Comparison of ENCODE assay signal across 20 mouse cellular contexts in the genomic region with DNA sequence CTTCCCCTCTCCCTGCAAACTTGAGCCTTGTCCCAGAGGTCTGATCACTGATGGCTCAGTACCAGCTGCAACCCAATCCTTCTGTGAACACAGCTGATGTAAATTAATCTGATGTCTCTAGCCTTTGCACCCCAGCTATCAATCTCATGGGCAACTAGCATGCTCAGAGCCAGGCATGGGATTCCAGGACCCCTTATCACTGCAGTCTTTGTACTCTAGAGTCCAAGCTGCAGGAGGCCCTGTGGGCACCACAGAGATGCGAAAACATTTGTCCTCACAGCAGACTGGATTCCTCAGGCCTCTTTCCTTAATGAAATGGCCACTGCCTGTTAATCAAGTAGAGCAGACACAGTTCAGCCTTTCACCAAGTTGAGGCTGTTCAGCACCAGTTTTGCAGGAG.
A peak's percentile ranks its signal among the peaks of the same experiment; 100 is the strongest.
DNase-seq lines count a peak whose midpoint lies in the region; ATAC-seq lines count a peak whose summit lies in the region.
"Had no signal": no experiment of that assay in that cellular context is flagged by ENCODE, and none has a peak within 500 bp of the region (broad histone marks: within the 10 kb centered on the region; RNA-seq: fewer than 3 reads in every experiment).

No protein-coding gene starts in this region.

- no peak overlapping the region for H3K4me3 ChIP-seq in hindbrain, embryonic 10.5 days
- H3K4me3 ChIP-seq in hindbrain, embryonic 16.5 days (ENCODE audit: low read length): no peak overlapping the region
- H3K4me3 ChIP-seq in embryonic facial prominence, embryonic 10.5 days: no peak overlapping the region
- H3K4me3 ChIP-seq: heart, embryonic 10.5 days; midbrain, embryonic 12.5 days; myocyte had no signal

- intact Hi-C loops in left cerebral cortex, postnatal 36 days (cut with DNase I): no loop called here

- H3K9ac ChIP-seq in hindbrain, embryonic 16.5 days (ENCODE audit: low read depth, low read length): no peak overlapping the region
- H3K9ac ChIP-seq: midbrain, embryonic 12.5 days had no signal

- H3K9me3 ChIP-seq in hindbrain, embryonic 10.5 days: no peaks in the 10 kb centered on the region
- no peaks in the 10 kb centered on the region for H3K9me3 ChIP-seq in hindbrain, embryonic 16.5 days (ENCODE audit: control insufficient read depth, low read length)
- no peaks in the 10 kb centered on the region for H3K9me3 ChIP-seq in embryonic facial prominence, embryonic 10.5 days
- H3K9me3 ChIP-seq: heart, embryonic 10.5 days; midbrain, embryonic 12.5 days had no signal

- no peak overlapping the region for H3K4me2 ChIP-seq in hindbrain, embryonic 16.5 days (ENCODE audit: low read length)
- H3K4me2 ChIP-seq: midbrain, embryonic 12.5 days had no signal

- no peak overlapping the region for H3K27ac ChIP-seq in hindbrain, embryonic 10.5 days
- H3K27ac ChIP-seq in hindbrain, embryonic 16.5 days (ENCODE audit: low read depth, low read length): no peak overlapping the region
- no peak overlapping the region for H3K27ac ChIP-seq in embryonic facial prominence, embryonic 10.5 days (replicated peaks)
- H3K27ac ChIP-seq: heart, embryonic 10.5 days; midbrain, embryonic 12.5 days; stomach, postnatal 0 days had no signal

- ATAC-seq in hindbrain, embryonic 16.5 days: no peak
- ATAC-seq: Patski had no signal

- peaks cover 7% of the 10 kb centered on the region for H3K4me1 ChIP-seq in hindbrain, embryonic 10.5 days (replicated peaks)
- peaks cover 4% of the 10 kb centered on the region; the same call in 1 of the 2 replicates for H3K4me1 ChIP-seq in hindbrain, embryonic 16.5 days (ENCODE audit: control insufficient read depth, insufficient read depth, low read depth, low read length)
- H3K4me1 ChIP-seq in embryonic facial prominence, embryonic 10.5 days: peaks cover 10% of the 10 kb centered on the region
- H3K4me1 ChIP-seq: midbrain, embryonic 12.5 days had no signal

- no peaks in the 10 kb centered on the region for H3K27me3 ChIP-seq in hindbrain, embryonic 10.5 days (ENCODE audit: insufficient read depth, poor library complexity, severe bottlenecking)
- no peaks in the 10 kb centered on the region for H3K27me3 ChIP-seq in hindbrain, embryonic 16.5 days (replicated peaks; ENCODE audit: control insufficient read depth, insufficient read depth, low read length)
- H3K27me3 ChIP-seq in embryonic facial prominence, embryonic 10.5 days (replicated peaks; ENCODE audit: low read depth, poor library complexity, severe bottlenecking): no peaks in the 10 kb centered on the region
- H3K27me3 ChIP-seq: midbrain, embryonic 12.5 days; Patski had no signal

- 40% methylated on average over 1 of the region's 1 CpGs for WGBS in hindbrain, embryonic 10.5 days
- WGBS in hindbrain, embryonic 16.5 days: 26% methylated on average over 1 of the region's 1 CpGs
- 35% methylated on average over 1 of the region's 1 CpGs for WGBS in embryonic facial prominence, embryonic 10.5 days

- DNase-seq in hindbrain, embryonic 10.5 days (ENCODE audit: low spot score): peak; percentile 7
- peak; percentile 6 for DNase-seq in NIH3T3 (ENCODE audit: low read depth)
- DNase-seq in embryonic facial prominence, embryonic 10.5 days (ENCODE audit: low spot score): peak; percentile 8
- DNase-seq in mesoderm, embryonic 11.5 days (ENCODE audit: low read depth, low spot score): peak; percentile 74
- DNase-seq in left cerebral cortex, postnatal 36 days (ENCODE audit: low spot score in 2 of 2): no peak
- no peak for DNase-seq in left cerebral cortex, adult 11 months (ENCODE audit: low spot score)
- no peak for DNase-seq in lung, adult 18-20 months
- DNase-seq: adrenal gland, postnatal 36 days; cerebellum, adult 9-11 months; gastrocnemius, postnatal 25 days; heart, postnatal 14 days; kidney, adult 9 months; lung, adult 2 months; lung, postnatal 4 days had no signal

- no peaks in the 10 kb centered on the region for H3K36me3 ChIP-seq in hindbrain, embryonic 10.5 days
- H3K36me3 ChIP-seq in hindbrain, embryonic 16.5 days (ENCODE audit: control insufficient read depth, insufficient read depth, low read length): no peaks in the 10 kb centered on the region
- H3K36me3 ChIP-seq in embryonic facial prominence, embryonic 10.5 days (replicated peaks): no peaks in the 10 kb centered on the region
- H3K36me3 ChIP-seq: heart, embryonic 10.5 days; midbrain, embryonic 12.5 days had no signal

Comparison
In these comparisons a context has a peak if more than half of its experiments do, and no peak if none do; other contexts are left out.
1. DNase-seq: peak in hindbrain, embryonic 10.5 days (single experiment), NIH3T3 (single experiment), embryonic facial prominence, embryonic 10.5 days (single experiment) and mesoderm, embryonic 11.5 days (single experiment); none in left cerebral cortex, postnatal 36 days (0 of 2), left cerebral cortex, adult 11 months (single experiment) and lung, adult 18-20 months (0 of 2).